Mouse (Mus musculus) myocyte (in vitro differentiated cells): ENCODE results near the gene Dhx35. TPM values are rescaled to one million over a fixed set of nuclear protein-coding genes. Genes with fewer than 3 reads are reported as not detected.

Experiments used
- H3K27me3 ChIP-seq: one replicate; pipeline ENCODE4 v1.6.1; 2011; ENCODE audit not compliant: control insufficient read depth, insufficient read depth, insufficient read length
- H3K36me3 ChIP-seq: one replicate; pipeline ENCODE4 v1.6.1; 2011; ENCODE audit not compliant: control insufficient read depth, insufficient read depth
- H3K4me2 ChIP-seq: one replicate; pipeline ENCODE4 v1.6.1; 2011; ENCODE audit warnings: low read depth, control low read depth
- H3K4me3 ChIP-seq: one replicate; pipeline ENCODE4 v1.5.1; 2011; ENCODE audit warnings: mild to moderate bottlenecking, control low read depth, moderate library complexity
- H3K79me2 ChIP-seq: one replicate; pipeline ENCODE4 v1.6.1; 2011; ENCODE audit not compliant: control insufficient read depth, insufficient read depth
- H3ac ChIP-seq: one replicate; pipeline ENCODE4 v1.6.1; 2011; ENCODE audit not compliant: control insufficient read depth, insufficient read length
- CEBPB ChIP-seq: IDR thresholded peaks from 2 replicates; pipeline ENCODE4 v1.6.1; 2011; ENCODE audit warnings: mild to moderate bottlenecking, moderate library complexity; ENCODE audit not compliant: poor library complexity, insufficient read depth, severe bottlenecking
- E2F4 ChIP-seq: IDR thresholded peaks from one replicate; pipeline ENCODE4 v1.6.1; 2011; ENCODE audit warnings: mild to moderate bottlenecking, control low read depth, moderate library complexity; ENCODE audit not compliant: insufficient read depth
- MAX ChIP-seq: IDR thresholded peaks from one replicate; pipeline ENCODE4 v1.6.1; 2011; ENCODE audit warnings: low read depth, mild to moderate bottlenecking, control low read depth
- MYOD1 ChIP-seq, 3 experiments: IDR thresholded peaks; one replicate each; pipeline ENCODE4 v1.6.1; 2011; ENCODE audit warnings: control low read depth in 2 of 3, low read depth in 2 of 3, mild to moderate bottlenecking in 2 of 3, moderate library complexity in 1 of 3; ENCODE audit not compliant: insufficient read length in 2 of 3, control insufficient read depth in 1 of 3
- MYOG ChIP-seq, 3 experiments: IDR thresholded peaks; one replicate each; pipeline ENCODE4 v1.6.1; 2011; ENCODE audit warnings: control low read depth in 2 of 3, low read depth in 2 of 3, mild to moderate bottlenecking in 2 of 3; ENCODE audit not compliant: insufficient read length in 2 of 3, control insufficient read depth in 1 of 3, insufficient read depth in 1 of 3
- POLR2A ChIP-seq: IDR thresholded peaks from one replicate; pipeline ENCODE4 v1.6.1; 2011; ENCODE audit warnings: low read depth, mild to moderate bottlenecking, control low read depth, moderate library complexity; ENCODE audit not compliant: insufficient read length
- POLR2AphosphoS2 ChIP-seq: IDR thresholded peaks from one replicate; pipeline ENCODE4 v1.6.1; 2011; ENCODE audit warnings: low read depth, control low read depth; ENCODE audit not compliant: insufficient read length
- REST ChIP-seq: IDR thresholded peaks from one replicate; pipeline ENCODE4 v1.6.1; 2011; ENCODE audit warnings: mild to moderate bottlenecking, control low read depth, moderate library complexity; ENCODE audit not compliant: insufficient read depth, insufficient read length
- SRF ChIP-seq: IDR thresholded peaks from one replicate; pipeline ENCODE4 v1.6.1; 2011; ENCODE audit warnings: low read depth; ENCODE audit not compliant: control insufficient read depth, insufficient read length
- TCF12 ChIP-seq: IDR thresholded peaks from one replicate; pipeline ENCODE4 v1.6.1; 2011; ENCODE audit warnings: mild to moderate bottlenecking, control low read depth; ENCODE audit not compliant: poor library complexity, insufficient read depth, severe bottlenecking
- TCF3 ChIP-seq: IDR thresholded peaks from one replicate; pipeline ENCODE4 v1.6.1; 2011; ENCODE audit warnings: low read depth, control low read depth; ENCODE audit not compliant: insufficient read length
- USF1 ChIP-seq: IDR thresholded peaks from one replicate; pipeline ENCODE4 v1.6.1; 2011; ENCODE audit warnings: low read depth, mild to moderate bottlenecking, control low read depth, moderate library complexity
- polyA plus RNA-seq: library from polyadenylated mRNA; unstranded; fragments of >200 nt; fragmentation: generic; extraction: Trizol; gene quantifications from one replicate; pipeline ENCODE4 v1.2.1, GENCODE M21; 2012; ENCODE audit warnings: missing spikeins

The Dhx35 gene
- polyA plus RNA-seq, 1 experiment = 10.4 TPM

GRCm38 (mm10) chr2:158891319-158891718, 96.7 kb downstream of the Dhx35 start:
- H3K4me3 ChIP-seq = no peak overlapping the region
- H3K79me2 ChIP-seq = no peaks in the 10 kb centered on the region
- no peak overlapping the region for H3K4me2 ChIP-seq
- TF ChIP-seq CEBPB (no peak), MYOG (IDR thresholded peaks at IDR 0.05; ENCODE audit: control insufficient read depth in 1 of 3, insufficient read depth in 1 of 3, insufficient read length in 2 of 3, low read depth in 2 of 3) (no peak), MAX (no peak), TCF12 (no peak), E2F4 (no peak), TCF3 (no peak), SRF (no peak), POLR2A (no peak), REST (no peak), MYOD1 (IDR thresholded peaks at IDR 0.05; ENCODE audit: control insufficient read depth in 1 of 3, insufficient read length in 2 of 3, low read depth in 2 of 3) (no peak), POLR2AphosphoS2 (no peak), USF1 (no peak)
- H3K36me3 ChIP-seq = no peaks in the 10 kb centered on the region
- H3ac ChIP-seq = no peak overlapping the region
- H3K27me3 ChIP-seq = no peaks in the 10 kb centered on the region

DNA sequence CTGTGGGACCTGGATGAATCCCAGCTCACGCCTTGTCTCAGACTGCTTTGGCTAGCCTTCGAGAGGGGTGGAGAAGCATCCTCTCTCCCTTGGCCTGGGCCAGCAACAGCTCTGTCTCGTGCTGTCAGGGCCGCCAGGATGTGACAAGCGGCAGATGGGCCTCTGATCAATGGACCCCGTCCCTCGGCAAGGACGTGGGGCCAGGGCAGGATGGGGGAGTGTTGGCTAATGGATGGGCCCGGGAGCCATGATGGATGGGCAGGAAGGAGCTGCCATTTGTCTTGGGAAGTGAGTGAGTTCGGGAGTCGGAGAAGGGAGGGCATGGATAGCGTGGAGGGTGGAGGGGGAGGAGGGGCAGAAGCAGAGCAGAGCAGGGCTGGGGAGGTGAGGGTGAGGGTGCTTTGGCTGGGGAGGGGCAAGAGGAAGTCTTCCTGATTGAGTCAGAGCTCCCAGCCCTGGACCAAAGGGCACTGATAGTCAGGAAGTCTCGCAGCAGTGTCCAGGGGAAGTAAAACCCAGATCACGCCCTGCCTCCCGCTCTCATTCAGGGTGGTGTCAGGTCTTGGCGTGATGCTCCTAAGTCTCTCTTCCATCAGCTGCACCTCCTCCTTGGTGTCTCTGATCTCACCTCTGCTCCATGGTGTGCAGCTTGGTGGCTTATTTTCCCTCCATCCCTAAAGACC, 98.7 kb downstream of the Dhx35 start:
- no peaks in the 10 kb centered on the region for H3K36me3 ChIP-seq
- H3K4me3 ChIP-seq = no peak overlapping the region
- no peaks in the 10 kb centered on the region for H3K79me2 ChIP-seq
- no peak overlapping the region for H3ac ChIP-seq
- TF ChIP-seq MYOG (IDR thresholded peaks at IDR 0.05; ENCODE audit: control insufficient read depth in 1 of 3, insufficient read depth in 1 of 3, insufficient read length in 2 of 3, low read depth in 2 of 3) (no peak), USF1 (no peak), REST (no peak), TCF3 (no peak), MAX (no peak), MYOD1 (IDR thresholded peaks at IDR 0.05; ENCODE audit: control insufficient read depth in 1 of 3, insufficient read length in 2 of 3, low read depth in 2 of 3) (no peak), POLR2A (no peak), E2F4 (no peak), SRF (no peak), CEBPB (no peak), POLR2AphosphoS2 (no peak), TCF12 (no peak)
- H3K4me2 ChIP-seq = no peak overlapping the region
- H3K27me3 ChIP-seq = no peaks in the 10 kb centered on the region

DNA sequence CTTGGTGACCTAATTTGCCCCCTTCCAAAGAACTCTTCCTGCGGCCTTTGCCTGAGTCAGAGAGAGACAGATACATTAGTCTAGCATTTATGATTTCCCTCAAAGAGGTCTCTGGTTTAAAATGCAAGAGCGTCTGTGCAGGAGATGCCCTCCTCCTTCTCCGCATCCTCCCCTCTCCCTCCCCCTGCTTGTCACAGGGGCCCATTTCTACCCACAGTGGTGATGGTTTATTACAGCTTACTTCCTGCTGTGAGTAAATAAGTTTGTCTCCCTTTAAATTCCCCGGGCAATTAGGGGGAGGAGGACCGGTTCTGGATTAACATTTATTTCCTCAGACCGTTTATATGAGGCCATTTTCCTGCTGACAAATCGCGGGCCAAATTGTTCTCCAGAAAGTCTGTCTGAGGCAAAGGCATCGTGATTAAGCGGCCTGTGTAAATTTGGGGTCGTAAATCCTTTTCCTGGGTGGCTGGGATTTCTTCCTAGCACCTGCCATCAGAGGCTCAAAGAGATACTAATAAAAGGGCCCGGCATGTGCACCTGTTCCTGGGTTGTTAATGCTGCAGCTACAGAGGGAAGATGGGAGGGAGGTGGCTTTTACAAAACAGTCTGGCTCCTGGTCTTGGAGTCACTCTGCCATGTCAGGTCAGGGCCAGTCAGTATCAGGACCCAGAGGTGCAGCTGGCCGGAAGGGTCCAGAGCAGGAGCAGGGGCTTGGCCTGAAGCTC, 104.0 kb downstream of the Dhx35 start:
- Histone ChIP-seq H3K36me3 (no peaks in the 10 kb centered on the region), H3K4me3 (no peak overlapping the region), H3K79me2 (no peaks in the 10 kb centered on the region), H3K4me2 (no peak overlapping the region), H3ac (no peak overlapping the region), H3K27me3 (no peaks in the 10 kb centered on the region)
- no peak for TF ChIP-seq MAX
- no peak for TF ChIP-seq SRF
- TF ChIP-seq MYOD1 (IDR thresholded peaks at IDR 0.05; ENCODE audit: control insufficient read depth in 1 of 3, insufficient read length in 2 of 3, low read depth in 2 of 3) = no peak
- no peak for TF ChIP-seq POLR2AphosphoS2
- TF ChIP-seq REST = no peak
- TF ChIP-seq TCF3 = no peak

Other genes starting within 250 kb of the Dhx35 start
- gene Slc32a1, start 184.0 kb upstream of the Dhx35 start, polyA plus RNA-seq = not detected
- 6.5 TPM for gene Actr5, start 169.9 kb upstream of the Dhx35 start, polyA plus RNA-seq
- gene Ppp1r16b, start 129.4 kb upstream of the Dhx35 start, polyA plus RNA-seq = 0.05 TPM
- 7.2 TPM for gene Fam83d, start 26.7 kb upstream of the Dhx35 start, polyA plus RNA-seq